Mouse (Mus musculus) midbrain, embryonic 16.5 days (tissue): ENCODE measurements around the gene Ddx1. TPM values are rescaled to one million over a fixed set of nuclear protein-coding genes. Genes with fewer than 3 reads are reported as not detected.

Source experiments
- ATAC-seq: fragments of 200-750 bp; cut with Nextera tagmentation; 2 replicates; pipeline ENCODE4 v1.8.0; 2017; ENCODE audit warnings: moderate TSS enrichment
- H3K27ac ChIP-seq: fragments of 300-500 bp; sonication (generic); 2 replicates; pipeline ENCODE4 v1.5.1; 2014; ENCODE audit warnings: mild to moderate bottlenecking, low read length, mixed read lengths
- H3K27me3 ChIP-seq: fragments of 300-500 bp; sonication (generic); 2 replicates; pipeline ENCODE4 v1.6.1; 2014; ENCODE audit warnings: low read depth, low read length, mixed read lengths; ENCODE audit not compliant: control insufficient read depth, insufficient read depth
- H3K36me3 ChIP-seq: fragments of 300-500 bp; sonication (generic); 2 replicates; pipeline ENCODE4 v1.6.1; 2014; ENCODE audit warnings: mild to moderate bottlenecking, low read length, moderate library complexity, mixed read lengths; ENCODE audit not compliant: control insufficient read depth, insufficient read depth
- H3K4me1 ChIP-seq: fragments of 300-500 bp; sonication (generic); 2 replicates; pipeline ENCODE4 v1.6.1; 2014; ENCODE audit warnings: mild to moderate bottlenecking, low read length, mixed read lengths; ENCODE audit not compliant: control insufficient read depth, insufficient read depth
- H3K4me2 ChIP-seq: fragments of 300-500 bp; sonication (generic); 2 replicates; pipeline ENCODE4 v1.6.1; 2014; ENCODE audit warnings: mild to moderate bottlenecking, low read length, mixed read lengths
- H3K4me3 ChIP-seq: fragments of 300-500 bp; sonication (generic); 2 replicates; pipeline ENCODE4 v1.5.1; 2014; ENCODE audit warnings: low read depth, mild to moderate bottlenecking, low read length, moderate library complexity, mixed read lengths
- H3K9ac ChIP-seq: fragments of 300-500 bp; sonication (generic); 2 replicates; pipeline ENCODE4 v1.6.1; 2014; ENCODE audit warnings: low read depth, low read length, mixed read lengths
- H3K9me3 ChIP-seq: fragments of 300-500 bp; sonication (generic); replicated peaks from 2 replicates; pipeline ENCODE4 v1.6.1; 2014; ENCODE audit warnings: mild to moderate bottlenecking, low read length, mixed read lengths; ENCODE audit not compliant: control insufficient read depth, poor library complexity, severe bottlenecking
- WGBS: fragments of 180-500 bp; shearing (Covaris S2); extraction: QIAGEN DNeasy Blood & Tissue Kit; methylation state at CpG from one replicate; pipeline ENCODE4 v1.1.7; 2014; 5-methylcytosine and 5-hydroxymethylcytosine counted together
- polyA plus RNA-seq: library from polyadenylated mRNA; unstranded; fragments of >200 nt; fragmentation: Nextera tagmentation; extraction: Ambion mirVana; gene quantifications from 2 replicates; pipeline ENCODE4 v1.2.1, GENCODE M21; 2015

Ddx1 gene
- polyA plus RNA-seq, 1 experiment from 2014 or later, result 139 TPM

GRCm38 (mm10) chr12:13208983-13209451 lies 40.0 kb downstream of the Ddx1 start:
- Histone ChIP-seq H3K36me3 (no peaks in the 10 kb centered on the region), H3K27me3 (no peaks in the 10 kb centered on the region), H3K4me1 (no peaks in the 10 kb centered on the region), H3K9me3 (0 out of 2 replicates have a peak, but pooled peaks cover 4% of the 10 kb centered on the region), H3K27ac (no peak overlapping the region), H3K4me2 (no peak overlapping the region), H3K4me3 (no peak overlapping the region), H3K9ac (no peak overlapping the region)
- WGBS, result 17% methylated on average over 11 of the region's 11 CpGs
- ATAC-seq, result no peak

- H3K4me3 ChIP-seq, result no peak overlapping the region
- 0 out of 2 replicates have a peak, but pooled peaks cover 4% of the 10 kb centered on the region for H3K9me3 ChIP-seq
- no peaks in the 10 kb centered on the region for H3K4me1 ChIP-seq
- H3K4me2 ChIP-seq, result no peak overlapping the region
- WGBS, result 33% methylated on average over 1 of the region's 1 CpGs
- no peaks in the 10 kb centered on the region for H3K27me3 ChIP-seq
- no peak overlapping the region for H3K9ac ChIP-seq
- H3K27ac ChIP-seq, result no peak overlapping the region
- no peaks in the 10 kb centered on the region for H3K36me3 ChIP-seq
- ATAC-seq, result no peak
Measured at GRCm38 (mm10) chr12:13208517-13208916, 40.5 kb downstream of the Ddx1 start.

- Histone ChIP-seq H3K9me3 (0 out of 2 replicates have a peak, but pooled peaks cover 4% of the 10 kb centered on the region), H3K36me3 (no peaks in the 10 kb centered on the region)
Measured at GRCm38 (mm10) chr12:13207099-13207498, 41.9 kb downstream of the Ddx1 start.

GRCm38 (mm10) chr12:13205733-13206132 lies 43.3 kb downstream of the Ddx1 start:
- H3K27ac ChIP-seq, result no peak overlapping the region
- 0 out of 2 replicates have a peak, but pooled peaks cover 2% of the 10 kb centered on the region for H3K9me3 ChIP-seq
- no peaks in the 10 kb centered on the region for H3K4me1 ChIP-seq
- no peak overlapping the region for H3K4me3 ChIP-seq
- no peak overlapping the region for H3K9ac ChIP-seq
- H3K4me2 ChIP-seq, result no peak overlapping the region
- ATAC-seq, result no peak
- WGBS, result 79% methylated on average over 3 of the region's 3 CpGs
- H3K27me3 ChIP-seq, result no peaks in the 10 kb centered on the region
- no peaks in the 10 kb centered on the region for H3K36me3 ChIP-seq

More at GRCm38 (mm10) chr12:13207099-13207498, 41.9 kb downstream of the Ddx1 start:
- H3K4me2 ChIP-seq, result no peak overlapping the region
- H3K27ac ChIP-seq, result no peak overlapping the region
- 23% methylated on average over 8 of the region's 8 CpGs for WGBS
- no peaks in the 10 kb centered on the region for H3K27me3 ChIP-seq
- no peak overlapping the region for H3K9ac ChIP-seq
- ATAC-seq, result no peak
- no peak overlapping the region for H3K4me3 ChIP-seq
- H3K4me1 ChIP-seq, result no peaks in the 10 kb centered on the region

- Histone ChIP-seq H3K36me3 (no peaks in the 10 kb centered on the region), H3K9me3 (no peaks in the 10 kb centered on the region), H3K4me3 (no peak overlapping the region), H3K27me3 (no peaks in the 10 kb centered on the region), H3K9ac (no peak overlapping the region), H3K4me1 (no peaks in the 10 kb centered on the region), H3K4me2 (no peak overlapping the region), H3K27ac (no peak overlapping the region)
- ATAC-seq, result no peak
Measured at GRCm38 (mm10) chr12:13202322-13202721, 46.7 kb downstream of the Ddx1 start.

GRCm38 (mm10) chr12:13200576-13200975 lies 48.4 kb downstream of the Ddx1 start:
- H3K9ac ChIP-seq, result no peak overlapping the region
- no peak for ATAC-seq
- H3K4me2 ChIP-seq, result no peak overlapping the region
- H3K4me3 ChIP-seq, result no peak overlapping the region
- no peaks in the 10 kb centered on the region for H3K36me3 ChIP-seq
- 94% methylated on average over 6 of the region's 6 CpGs for WGBS
- no peaks in the 10 kb centered on the region for H3K4me1 ChIP-seq
- no peaks in the 10 kb centered on the region for H3K9me3 ChIP-seq
- H3K27ac ChIP-seq, result no peak overlapping the region
- no peaks in the 10 kb centered on the region for H3K27me3 ChIP-seq

GRCm38 (mm10) chr12:13199338-13200301 lies 49.4 kb downstream of the Ddx1 start:
- Histone ChIP-seq H3K4me2 (no peak overlapping the region), H3K27ac (no peak overlapping the region), H3K4me1 (no peaks in the 10 kb centered on the region), H3K36me3 (no peaks in the 10 kb centered on the region), H3K9ac (no peak overlapping the region), H3K27me3 (no peaks in the 10 kb centered on the region), H3K9me3 (no peaks in the 10 kb centered on the region), H3K4me3 (no peak overlapping the region)
- WGBS, result 92% methylated on average over 13 of the region's 13 CpGs
- no peak for ATAC-seq

GRCm38 (mm10) chr12:13198157-13198556 lies 50.9 kb downstream of the Ddx1 start:
- H3K4me3 ChIP-seq, result no peak overlapping the region
- H3K4me1 ChIP-seq, result no peaks in the 10 kb centered on the region
- H3K9ac ChIP-seq, result no peak overlapping the region
- 88% methylated on average over 3 of the region's 3 CpGs for WGBS
- no peaks in the 10 kb centered on the region for H3K36me3 ChIP-seq
- no peaks in the 10 kb centered on the region for H3K9me3 ChIP-seq
- ATAC-seq, result no peak
- H3K27me3 ChIP-seq, result no peaks in the 10 kb centered on the region
- H3K4me2 ChIP-seq, result no peak overlapping the region
- H3K27ac ChIP-seq, result no peak overlapping the region

GRCm38 (mm10) chr12:13196146-13196545 lies 52.9 kb downstream of the Ddx1 start:
- Histone ChIP-seq H3K4me2 (no peak overlapping the region), H3K9ac (no peak overlapping the region), H3K4me1 (no peaks in the 10 kb centered on the region), H3K27me3 (no peaks in the 10 kb centered on the region), H3K27ac (no peak overlapping the region), H3K36me3 (no peaks in the 10 kb centered on the region), H3K4me3 (no peak overlapping the region), H3K9me3 (no peaks in the 10 kb centered on the region)
- no peak for ATAC-seq
- WGBS, result 74% methylated on average over 4 of the region's 4 CpGs
